Mouse (Mus musculus) right cerebral cortex, adult 18-20 months (tissue): ENCODE measurements at regions not wholly inside any gene's neighbourhood (a gene's known extent, or its start where the extent isn't known, plus 50 kb on each side); places are given as distances from the start of the nearest gene placed in this dataset.
"Not testable (repeated sequence)": the region's sequence is repeated elsewhere in the genome, so short reads cannot be mapped to it uniquely, and the experiment has no call there.

Experiments used
- DNase-seq: peaks from one replicate; pipeline ENCODE4 v3.0.0; 2022; ENCODE audit warnings: mixed read lengths

DNA sequence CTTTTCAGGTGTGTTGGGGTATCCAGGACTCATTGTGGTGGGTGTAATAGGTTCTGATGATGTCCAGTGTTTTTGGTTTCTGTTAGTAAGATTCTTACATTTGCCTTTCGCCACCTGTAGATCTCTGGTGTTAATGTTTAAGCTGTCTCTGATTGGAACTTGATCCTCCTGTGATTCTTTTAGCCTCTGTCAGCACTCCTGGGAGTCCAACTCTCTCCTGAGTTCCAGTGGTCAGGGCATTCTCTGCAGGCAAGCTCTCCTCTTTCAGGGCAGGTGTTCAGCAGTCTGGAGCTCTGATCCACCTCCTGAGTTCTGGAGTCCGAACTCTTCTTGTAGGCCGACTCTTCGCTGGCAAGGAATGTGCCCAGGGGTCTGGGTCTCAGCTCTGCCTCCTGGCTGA is 274.9 kb upstream of the Pou3f2 start:
- DNase-seq: not testable (repeated sequence)
